Mouse (Mus musculus) forebrain, postnatal 0 days (tissue): ENCODE measurements around the gene Zscan22. TPM values are rescaled to one million over a fixed set of nuclear protein-coding genes. Genes with fewer than 3 reads are reported as not detected.
"Not testable (repeated sequence)": the region's sequence is repeated elsewhere in the genome, so short reads cannot be mapped to it uniquely, and the experiment has no call there.

Experiments used
- ATAC-seq: fragments of 200-750 bp; cut with Nextera tagmentation; 2 replicates; pipeline ENCODE4 v1.8.0; 2017; ENCODE audit warnings: mild to moderate bottlenecking, moderate library complexity
- DNase-seq: peaks from one replicate; pipeline ENCODE4 v3.0.0-alpha.2; 2015
- H3K27ac ChIP-seq: fragments of 300-500 bp; sonication (generic); 2 replicates; pipeline ENCODE4 v1.5.1; 2014; ENCODE audit warnings: low read depth, mild to moderate bottlenecking, antibody characterized with exemption, low read length, moderate library complexity, mixed read lengths
- H3K27me3 ChIP-seq: fragments of 300-500 bp; sonication (generic); 2 replicates; pipeline ENCODE4 v1.6.1; 2014; ENCODE audit warnings: mild to moderate bottlenecking, low read length, mixed read lengths; ENCODE audit not compliant: insufficient read depth
- H3K36me3 ChIP-seq: fragments of 300-500 bp; sonication (generic); 2 replicates; pipeline ENCODE4 v1.6.1; 2014; ENCODE audit warnings: mild to moderate bottlenecking, moderate library complexity; ENCODE audit not compliant: insufficient read depth
- H3K4me1 ChIP-seq: fragments of 300-500 bp; sonication (generic); 2 replicates; pipeline ENCODE4 v1.6.1; 2014; ENCODE audit warnings: antibody characterized with exemption; ENCODE audit not compliant: insufficient read depth
- H3K4me2 ChIP-seq: fragments of 300-500 bp; sonication (generic); 2 replicates; pipeline ENCODE4 v1.6.1; 2014; ENCODE audit warnings: low read depth, mild to moderate bottlenecking, moderate library complexity
- H3K4me3 ChIP-seq: fragments of 300-500 bp; sonication (generic); 2 replicates; pipeline ENCODE4 v1.5.1; 2014; ENCODE audit warnings: low read depth, low read length, mixed read lengths
- H3K9ac ChIP-seq: fragments of 300-500 bp; sonication (generic); 2 replicates; pipeline ENCODE4 v1.6.1; 2014; ENCODE audit warnings: mild to moderate bottlenecking
- H3K9me3 ChIP-seq: fragments of 300-500 bp; sonication (generic); 2 replicates; pipeline ENCODE4 v1.6.1; 2016; ENCODE audit warnings: low read length
- CTCF ChIP-seq: sonication (generic); IDR thresholded peaks from 2 replicates; pipeline ENCODE4 v1.5.1; 2016; ENCODE audit warnings: antibody characterized with exemption, control low read depth, low read depth
- WGBS: fragments of 180-500 bp; shearing (Covaris S2); extraction: QIAGEN DNeasy Blood & Tissue Kit; methylation state at CpG from one replicate; pipeline ENCODE4 v1.1.7; 2014; 5-methylcytosine and 5-hydroxymethylcytosine counted together
- polyA plus RNA-seq: library from polyadenylated mRNA; unstranded; fragments of >200 nt; fragmentation: Nextera tagmentation; extraction: Ambion mirVana; gene quantifications from 2 replicates; pipeline ENCODE4 v1.2.1, GENCODE M21; 2015
- total RNA-seq: library from RNA; depleted of rRNA; stranded (reverse); fragments of >200 nt; gene quantifications from 2 replicates; pipeline ENCODE4 v1.2.3, GENCODE M21; 2014; rRNA removed

Zscan22 gene
- total RNA-seq = 7.0 and 8.3 TPM in 2 replicates
- polyA plus RNA-seq = 2.8 and 3.5 TPM in 2 replicates

DNA sequence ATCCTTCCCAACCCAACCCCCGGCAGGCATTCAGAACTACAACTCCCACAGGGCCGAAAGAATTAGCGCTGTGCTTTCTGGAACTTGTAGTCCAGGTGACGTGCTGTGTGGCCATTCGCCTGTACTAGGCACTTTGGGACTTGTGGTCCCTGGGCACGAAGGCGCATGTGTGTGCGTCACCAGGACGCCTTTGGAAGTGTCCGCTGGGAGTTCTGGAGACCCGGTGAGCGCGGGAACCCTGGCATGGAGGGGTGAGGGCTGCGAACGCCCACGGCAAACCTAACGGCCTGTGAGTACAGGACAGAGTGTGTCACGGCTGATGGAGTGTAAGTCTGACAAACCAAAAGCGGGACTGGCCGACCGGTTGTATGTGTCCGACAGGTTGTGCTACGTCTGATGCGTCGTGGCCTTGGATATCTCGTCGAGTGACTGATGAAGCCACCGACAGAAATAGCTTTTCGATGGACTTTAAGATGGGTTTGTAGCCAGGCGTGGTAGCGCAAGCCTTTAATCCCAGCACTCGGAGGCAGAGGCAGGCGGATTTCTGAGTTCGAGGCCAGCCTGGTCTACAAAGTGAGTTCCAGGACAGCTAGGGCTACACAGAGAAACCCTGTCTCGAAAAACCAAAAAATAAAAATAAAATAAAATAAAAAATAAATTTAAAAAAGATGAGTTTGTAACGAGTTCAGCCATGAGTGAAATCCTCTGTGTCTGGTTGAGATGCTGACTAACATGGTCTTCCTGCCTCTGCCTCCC is at the start of gene Zscan22:
Gene Zscan22 (plus strand): TSS at position 161 of the 756 bp plus-strand sequence.
- Histone ChIP-seq H3K27me3 (no peaks in the 10 kb centered on the region), H3K36me3 (no peaks in the 10 kb centered on the region; the same call in 1 of the 2 replicates), H3K9me3 (no peaks in the 10 kb centered on the region), H3K4me3 (peak within 1 kb of the TSS; percentile 46), H3K27ac (no peak within 1 kb of the TSS), H3K9ac (peak within 1 kb of the TSS; percentile 62), H3K4me1 (peaks cover 8% of the 10 kb centered on the region; the same call in 1 of the 2 replicates), H3K4me2 (peak within 1 kb of the TSS; percentile 50)
- 0 out of 2 replicates have a peak, but pooled peaks have one; percentile 14 for TF ChIP-seq CTCF
- ATAC-seq (peak; percentile 100), DNase-seq (peak; percentile 97)
- WGBS = 7% methylated on average over 36 of the region's 36 CpGs

DNA sequence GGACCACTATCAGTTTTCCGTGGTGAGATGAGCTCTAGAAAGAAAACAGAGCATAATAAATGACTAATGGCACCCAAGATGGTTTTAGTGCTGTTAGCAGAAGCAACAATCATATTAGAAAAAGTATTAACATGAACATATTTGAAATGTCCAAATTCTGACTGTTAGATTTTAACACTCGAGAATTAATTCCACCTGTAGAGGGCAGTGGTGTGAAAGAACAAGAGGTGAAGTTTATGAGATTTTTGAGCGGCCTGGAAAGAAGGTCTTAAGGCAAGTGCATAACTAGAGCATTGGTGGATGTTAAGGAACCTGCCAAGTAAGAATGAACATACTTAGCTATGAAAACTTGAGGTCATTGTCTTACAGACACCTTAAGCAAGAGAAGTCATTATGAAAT is 23.3 kb upstream of the Zscan22 start:
- Histone ChIP-seq H3K27me3 (no peaks in the 10 kb centered on the region), H3K36me3 (no peaks in the 10 kb centered on the region), H3K4me3 (no peak overlapping the region), H3K4me2 (no peak overlapping the region), H3K9me3 (peaks cover 3% of the 10 kb centered on the region), H3K4me1 (no peaks in the 10 kb centered on the region), H3K27ac (no peak overlapping the region), H3K9ac (no peak overlapping the region)
- 23% methylated on average over 3 of the region's 3 CpGs for WGBS
- TF ChIP-seq CTCF = peak; percentile 34; the same call in 1 of the 2 replicates
- no peak for ATAC-seq
- no peak for DNase-seq

DNA sequence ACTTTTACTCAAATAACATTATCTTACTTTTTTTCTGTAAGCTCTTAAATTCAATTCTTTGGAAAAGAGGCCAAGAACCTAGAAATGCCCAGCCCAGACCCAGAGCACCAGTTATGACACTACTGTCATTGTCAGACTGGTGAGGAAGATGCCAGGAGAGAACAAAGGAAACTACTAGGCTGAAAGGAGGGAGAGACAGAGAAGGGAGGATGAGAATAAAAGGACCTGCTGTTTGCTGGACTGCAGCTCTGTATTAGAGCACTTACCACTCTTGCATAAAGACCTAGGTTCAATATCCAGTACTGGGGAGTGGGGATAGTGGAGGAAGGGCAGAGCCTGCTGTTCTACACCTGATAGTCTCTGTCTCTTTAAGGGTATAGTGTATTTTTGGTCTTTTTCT is 17.6 kb upstream of the Zscan22 start:
- H3K27ac ChIP-seq = no peak overlapping the region
- H3K27me3 ChIP-seq = no peaks in the 10 kb centered on the region
- H3K9me3 ChIP-seq = no peaks in the 10 kb centered on the region
- H3K4me2 ChIP-seq = peak overlapping the region; percentile 87
- ATAC-seq (no peak), DNase-seq (no peak)
- H3K9ac ChIP-seq = no peak overlapping the region
- no peak for TF ChIP-seq CTCF
- peaks cover 7% of the 10 kb centered on the region for H3K36me3 ChIP-seq
- H3K4me3 ChIP-seq = 0 out of 2 replicates have a peak overlapping the region, but pooled peaks have one; percentile 94
- peaks cover 8% of the 10 kb centered on the region for H3K4me1 ChIP-seq

GRCm38 (mm10) chr7:12880497-12880896 is 17.1 kb upstream of the Zscan22 start:
- WGBS = 42% methylated on average over 8 of the region's 8 CpGs
- H3K9me3 ChIP-seq, H3K27ac ChIP-seq, DNase-seq, H3K27me3 ChIP-seq, H3K4me1 ChIP-seq: not testable (repeated sequence)
- Histone ChIP-seq H3K36me3 (peaks cover 12% of the 10 kb centered on the region), H3K4me2 (peak overlapping the region; percentile 87), H3K4me3 (peak overlapping the region; percentile 94), H3K9ac (peak overlapping the region; percentile 93)
- peak; percentile 24 for ATAC-seq

- Histone ChIP-seq H3K4me2 (peak within 1 kb of the TSS; percentile 87), H3K27me3 (no peaks in the 10 kb centered on the region), H3K36me3 (peaks cover 18% of the 10 kb centered on the region), H3K9me3 (no peaks in the 10 kb centered on the region), H3K9ac (peak within 1 kb of the TSS; percentile 93), H3K4me3 (peak within 1 kb of the TSS; percentile 94), H3K27ac (peak within 1 kb of the TSS; percentile 54; the same call in 1 of the 2 replicates), H3K4me1 (peaks cover 8% of the 10 kb centered on the region)
- peak; percentile 37 for TF ChIP-seq CTCF
- WGBS = 1% methylated on average over 35 of the region's 35 CpGs
- ATAC-seq = peak; percentile 99
- peak; percentile 96 for DNase-seq
Observed at GRCm38 (mm10) chr7:12880911-12881660, 16.5 kb upstream of the Zscan22 start, which contains the start of gene Zfp128. TSS of gene Zfp128 (plus strand) at chr7:12881177.

DNA sequence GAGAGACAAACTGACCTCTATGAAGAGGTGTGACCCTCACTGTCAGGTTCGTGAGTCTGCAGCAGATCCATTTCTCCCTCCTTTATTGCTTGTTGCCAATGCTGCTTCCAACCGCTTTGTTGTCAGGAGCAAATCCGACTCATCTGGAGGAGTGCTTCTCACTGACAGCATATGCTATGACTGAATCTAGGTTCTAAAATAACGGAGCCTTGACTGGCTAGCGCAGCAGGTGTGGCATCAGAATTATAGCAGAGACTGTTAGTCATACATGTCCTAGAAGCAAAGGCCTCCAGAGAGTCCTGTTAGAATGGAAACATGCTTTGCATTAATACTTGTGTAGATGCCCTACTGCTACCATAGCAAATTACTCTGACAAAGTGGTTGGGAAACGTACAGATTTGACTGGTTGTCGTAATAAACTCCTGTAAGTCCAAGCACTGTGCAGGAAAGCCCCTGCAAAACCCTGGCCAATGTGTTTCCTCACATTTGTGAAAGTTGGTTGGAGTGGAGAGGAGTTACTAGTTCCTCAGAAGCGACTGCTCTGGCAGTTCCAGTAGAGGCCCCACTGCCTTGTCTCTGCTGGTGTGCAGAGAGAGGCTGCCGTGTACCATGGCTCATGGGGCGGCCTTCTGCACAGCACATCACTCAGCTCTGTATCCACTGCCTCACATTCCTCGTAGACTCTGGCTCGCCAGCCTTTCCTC is 10.9 kb upstream of the Zscan22 start:
- no peak overlapping the region for H3K27ac ChIP-seq
- 93% methylated on average over 12 of the region's 12 CpGs for WGBS
- peaks cover 63% of the 10 kb centered on the region for H3K36me3 ChIP-seq
- H3K27me3 ChIP-seq = no peaks in the 10 kb centered on the region
- H3K4me2 ChIP-seq = no peak overlapping the region
- H3K4me3 ChIP-seq = no peak overlapping the region
- no peak for TF ChIP-seq CTCF
- no peak for ATAC-seq
- peaks cover 4% of the 10 kb centered on the region for H3K4me1 ChIP-seq
- no peak overlapping the region for H3K9ac ChIP-seq
- H3K9me3 ChIP-seq = no peaks in the 10 kb centered on the region
- DNase-seq = no peak
